Mouse (Mus musculus): ENCODE results near the gene Klhl5.

DNA sequence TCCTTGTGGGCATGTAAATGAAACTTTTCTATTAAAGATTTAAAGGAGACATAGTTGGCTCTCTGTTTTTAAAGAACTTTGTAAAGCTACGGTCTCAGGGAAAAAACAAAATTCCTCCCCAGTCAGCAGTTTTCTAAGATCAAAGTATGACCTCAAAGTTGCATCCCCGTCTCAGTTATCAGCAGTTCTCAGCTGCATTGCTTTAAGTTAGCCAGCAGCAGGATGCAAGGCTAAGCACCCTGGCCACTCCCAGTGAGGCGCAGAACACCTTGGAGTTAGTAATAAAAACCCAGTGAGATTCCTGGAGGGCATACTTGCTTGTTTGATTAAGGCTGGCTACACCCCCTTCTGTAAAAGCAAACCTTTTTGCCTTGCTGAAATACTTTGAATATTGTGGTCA is 30.6 kb upstream of the Klhl5 start:
- TF ChIP-seq USF1 (IDR thresholded peaks at IDR 0.05; ENCODE audit: low read depth) (no peak), MAX (IDR thresholded peaks at IDR 0.05) (no peak), MYOG (IDR thresholded peaks at IDR 0.05; ENCODE audit: control insufficient read depth, extremely low read depth, insufficient read length) (no peak), CTCF (IDR thresholded peaks at IDR 0.05; ENCODE audit: control insufficient read depth, insufficient read depth, insufficient read length) (no peak), FOSL1 (IDR thresholded peaks at IDR 0.05; ENCODE audit: insufficient read depth, low read length, poor library complexity, severe bottlenecking) (no peak), CEBPB (IDR thresholded peaks at IDR 0.05; ENCODE audit: low read depth) (no peak), MYOD1 (IDR thresholded peaks at IDR 0.05; ENCODE audit: control insufficient read depth, insufficient read length, low read depth) (no peak)

All from C2C12 (cell line).